Mouse (Mus musculus) left cerebral cortex, adult 6 months (tissue): ENCODE data around the gene Ccdc22. TPM values are rescaled to one million over a fixed set of nuclear protein-coding genes. Genes with fewer than 3 reads are reported as not detected.

ENCODE experiments used
- long read RNA-seq, 2 experiments: library from polyadenylated mRNA; unstranded; transcript quantifications; one replicate each; pipeline ENCODE4 v2.0.0; 2019 to 2020
- polyA plus RNA-seq: library from polyadenylated mRNA; unstranded; fragments of <200 nt; fragmentation: Nextera tagmentation; gene quantifications from 2 replicates; pipeline ENCODE4 v1.2.3, GENCODE M21; 2021

Ccdc22 gene
- 21.8 and 27.4 TPM in 2 replicates for polyA plus RNA-seq
- long read RNA-seq, experiment 1, transcript Ccdc22-201 (17 exons, 2,353 nt): major isoform, 233 of 233 reads
- long read RNA-seq, experiment 1, partial matches to known transcripts: 0 of 233 reads
- long read RNA-seq, experiment 1, other reads (novel, unspliced or antisense): 0 of 233 reads
- long read RNA-seq, experiment 2, transcript Ccdc22-201 (17 exons, 2,353 nt): major isoform, 31 of 42 reads
- long read RNA-seq, experiment 2, partial matches to known transcripts: 6 of 42 reads
- long read RNA-seq, experiment 2, other reads (novel, unspliced or antisense): 4 of 42 reads

GRCm38 (mm10) chrX:7604879-7605574 is at the start of gene Ccdc22:
TSS of gene Ccdc22 (minus strand) at chrX:7605517.

GRCm38 (mm10) chrX:7638401-7639091 is 33.2 kb upstream of the Ccdc22 start, which contains the start of gene Syp:
TSS of gene Syp (plus strand) at chrX:7638471.

GRCm38 (mm10) chrX:7606783-7607182 is 1.5 kb upstream of the Ccdc22 start, which contains the start of gene Cacna1f:
TSS of gene Cacna1f (plus strand) at chrX:7607083.

GRCm38 (mm10) chrX:7574087-7574884 is 31.0 kb downstream of the Ccdc22 start, which contains the start of gene Ppp1r3f:
TSS of gene Ppp1r3f (minus strand) at chrX:7574283.

GRCm38 (mm10) chrX:7573176-7574086 is 31.9 kb downstream of the Ccdc22 start, which contains the start of gene Foxp3:
TSS of gene Foxp3 (plus strand) at chrX:7573644.

Other genes starting within 250 kb of the Ccdc22 start
- 1.4 and 1.6 TPM in 2 replicates for gene Usp27x, start 229.7 kb downstream of the Ccdc22 start, polyA plus RNA-seq
- 0.49 TPM in 1 of 2 replicates, not detected in the other for gene Foxp3, start 31.9 kb downstream of the Ccdc22 start, polyA plus RNA-seq
- gene Ppp1r3f, start 31.2 kb downstream of the Ccdc22 start, polyA plus RNA-seq: 3.3 and 13.6 TPM in 2 replicates
- not detected in 2 replicates for gene Cacna1f, start 1.6 kb upstream of the Ccdc22 start, polyA plus RNA-seq
- gene Syp, start 33.0 kb upstream of the Ccdc22 start, polyA plus RNA-seq: 229 and 565 TPM in 2 replicates
- 1.1 and 1.3 TPM in 2 replicates for gene Prickle3, start 51.7 kb upstream of the Ccdc22 start, polyA plus RNA-seq
- gene Plp2, start 65.9 kb upstream of the Ccdc22 start, polyA plus RNA-seq: 12.5 and 19.4 TPM in 2 replicates
- gene Magix, start 75.7 kb upstream of the Ccdc22 start, polyA plus RNA-seq: 0.20 and 0.41 TPM in 2 replicates
- gene Gpkow, start 91.6 kb upstream of the Ccdc22 start, polyA plus RNA-seq: 14.0 and 20.9 TPM in 2 replicates
- gene Wdr45, start 108.8 kb upstream of the Ccdc22 start, polyA plus RNA-seq: 16.0 and 48.4 TPM in 2 replicates
- gene Gm45208, start 116.7 kb upstream of the Ccdc22 start, polyA plus RNA-seq: 0.53 TPM in 1 of 2 replicates, not detected in the other
- gene Praf2, start 122.9 kb upstream of the Ccdc22 start, polyA plus RNA-seq: 110 and 132 TPM in 2 replicates
- 7.5 and 8.8 TPM in 2 replicates for gene Ccdc120, start 145.4 kb upstream of the Ccdc22 start, polyA plus RNA-seq
- gene Tfe3, start 157.0 kb upstream of the Ccdc22 start, polyA plus RNA-seq: 7.3 and 12.4 TPM in 2 replicates
- 35.3 and 40.6 TPM in 2 replicates for gene Gripap1, start 184.2 kb upstream of the Ccdc22 start, polyA plus RNA-seq
- gene Kcnd1, start 216.8 kb upstream of the Ccdc22 start, polyA plus RNA-seq: 3.7 and 5.4 TPM in 2 replicates
- gene Otud5, start 235.8 kb upstream of the Ccdc22 start, polyA plus RNA-seq: 6.5 and 37.5 TPM in 2 replicates